Mouse (Mus musculus) hindbrain, embryonic 13.5 days (tissue): ENCODE results near the gene Ascc1. TPM values are rescaled to one million over a fixed set of nuclear protein-coding genes. Genes with fewer than 3 reads are reported as not detected.
"Not testable (repeated sequence)": the region's sequence is repeated elsewhere in the genome, so short reads cannot be mapped to it uniquely, and the experiment has no call there.

Experiments
- ATAC-seq: fragments of 200-750 bp; cut with Nextera tagmentation; 2 replicates; pipeline ENCODE4 v1.8.0; 2017; ENCODE audit warnings: moderate TSS enrichment; ENCODE audit not compliant: low FRiP score
- H3K27ac ChIP-seq: fragments of 300-500 bp; sonication (generic); 2 replicates; pipeline ENCODE4 v1.5.1; 2015; ENCODE audit warnings: inconsistent platforms, mild to moderate bottlenecking, moderate library complexity
- H3K27me3 ChIP-seq: fragments of 300-500 bp; sonication (generic); 2 replicates; pipeline ENCODE4 v1.6.1; 2015; ENCODE audit warnings: mild to moderate bottlenecking, inconsistent platforms
- H3K36me3 ChIP-seq: fragments of 300-500 bp; sonication (generic); 2 replicates; pipeline ENCODE4 v1.6.1; 2015; ENCODE audit warnings: mild to moderate bottlenecking, inconsistent platforms
- H3K4me1 ChIP-seq: fragments of 300-500 bp; sonication (generic); replicated peaks from 2 replicates; pipeline ENCODE4 v1.6.1; 2015; ENCODE audit warnings: inconsistent platforms
- H3K4me2 ChIP-seq: fragments of 300-500 bp; sonication (generic); 2 replicates; pipeline ENCODE4 v1.6.1; 2015; ENCODE audit warnings: inconsistent platforms, mild to moderate bottlenecking, moderate library complexity
- H3K4me3 ChIP-seq: fragments of 300-500 bp; sonication (generic); 2 replicates; pipeline ENCODE4 v1.5.1; 2015; ENCODE audit warnings: mild to moderate bottlenecking, inconsistent platforms
- H3K9ac ChIP-seq: fragments of 300-500 bp; sonication (generic); 2 replicates; pipeline ENCODE4 v1.6.1; 2015; ENCODE audit warnings: mild to moderate bottlenecking, inconsistent platforms
- H3K9me3 ChIP-seq: fragments of 300-500 bp; sonication (generic); 2 replicates; pipeline ENCODE4 v1.6.1; 2016; ENCODE audit warnings: inconsistent platforms
- WGBS: fragments of 180-500 bp; shearing (Covaris S2); methylation state at CpG from one replicate; pipeline ENCODE4 v1.1.7; 2015; 5-methylcytosine and 5-hydroxymethylcytosine counted together
- polyA plus RNA-seq: library from polyadenylated mRNA; unstranded; fragments of >200 nt; fragmentation: Nextera tagmentation; extraction: Ambion mirVana; gene quantifications from 2 replicates; pipeline ENCODE4 v1.2.1, GENCODE M21; 2015

The Ascc1 gene
- polyA plus RNA-seq, 1 experiment from 2014 or later, result 47.1 TPM

- peaks cover 23% of the 10 kb centered on the region for H3K4me1 ChIP-seq
- no peaks in the 10 kb centered on the region for H3K9me3 ChIP-seq
- H3K27me3 ChIP-seq, result no peaks in the 10 kb centered on the region
- no peak for ATAC-seq
- H3K36me3 ChIP-seq, result peaks cover 21% of the 10 kb centered on the region
- H3K4me3 ChIP-seq, result no peak overlapping the region
- 97% methylated on average over 3 of the region's 3 CpGs for WGBS
- no peak overlapping the region for H3K9ac ChIP-seq
- no peak overlapping the region for H3K4me2 ChIP-seq
- H3K27ac ChIP-seq, result no peak overlapping the region
Measured at GRCm38 (mm10) chr10:59999057-59999456, 3.5 kb upstream of the Ascc1 start.

- not testable (repeated sequence) for H3K36me3 ChIP-seq, H3K9me3 ChIP-seq, H3K27ac ChIP-seq, ATAC-seq, H3K27me3 ChIP-seq
- Histone ChIP-seq H3K4me3 (peak overlapping the region; percentile 61), H3K4me2 (peak overlapping the region; percentile 85), H3K9ac (peak overlapping the region; percentile 79), H3K4me1 (peaks cover 23% of the 10 kb centered on the region)
- WGBS, result 83% methylated on average over 8 of the region's 8 CpGs
Measured at GRCm38 (mm10) chr10:60001663-60002062, 942 bp upstream of the Ascc1 start.

- H3K27ac ChIP-seq, result peak overlapping the region; percentile 96
- H3K27me3 ChIP-seq, result no peaks in the 10 kb centered on the region
- peak overlapping the region; percentile 85 for H3K4me2 ChIP-seq
- no peaks in the 10 kb centered on the region for H3K9me3 ChIP-seq
- ATAC-seq, result no peak
- WGBS, result 5% methylated on average over 12 of the region's 12 CpGs
- peaks cover 23% of the 10 kb centered on the region for H3K4me1 ChIP-seq
- peak overlapping the region; percentile 79 for H3K9ac ChIP-seq
- H3K36me3 ChIP-seq, result no peaks in the 10 kb centered on the region
- H3K4me3 ChIP-seq, result peak overlapping the region; percentile 61
Measured at GRCm38 (mm10) chr10:60002203-60002602, 402 bp upstream of the Ascc1 start.

GRCm38 (mm10) chr10:60003213-60003752, 678 bp downstream of the Ascc1 start:
- Histone ChIP-seq H3K4me3 (peak overlapping the region; percentile 61), H3K9ac (peak overlapping the region; percentile 79), H3K4me1 (peaks cover 23% of the 10 kb centered on the region), H3K27me3 (no peaks in the 10 kb centered on the region), H3K27ac (peak overlapping the region; percentile 96), H3K36me3 (peaks cover 6% of the 10 kb centered on the region), H3K4me2 (peak overlapping the region; percentile 76), H3K9me3 (no peaks in the 10 kb centered on the region)
- ATAC-seq, result peak; percentile 83; the same call in 1 of the 2 replicates
- under 1% methylated on average over 21 of the region's 21 CpGs for WGBS

GRCm38 (mm10) chr10:60003847-60004246, 1.2 kb downstream of the Ascc1 start:
- no peak for ATAC-seq
- Histone ChIP-seq H3K4me3 (peak overlapping the region; percentile 61), H3K4me1 (peaks cover 23% of the 10 kb centered on the region), H3K4me2 (peak overlapping the region; percentile 76), H3K27ac (peak overlapping the region; percentile 96), H3K9me3 (no peaks in the 10 kb centered on the region), H3K9ac (peak overlapping the region; percentile 79), H3K27me3 (no peaks in the 10 kb centered on the region), H3K36me3 (peaks cover 11% of the 10 kb centered on the region)
- 79% methylated on average over 9 of the region's 9 CpGs for WGBS

- Histone ChIP-seq H3K4me3 (no peak overlapping the region), H3K4me1 (peaks cover 20% of the 10 kb centered on the region), H3K4me2 (no peak overlapping the region), H3K36me3 (peaks cover 19% of the 10 kb centered on the region), H3K27ac (no peak overlapping the region), H3K9me3 (no peaks in the 10 kb centered on the region), H3K9ac (no peak overlapping the region), H3K27me3 (no peaks in the 10 kb centered on the region)
- 64% methylated on average over 2 of the region's 2 CpGs for WGBS
- ATAC-seq, result no peak
Measured at GRCm38 (mm10) chr10:60005264-60005663, 2.7 kb downstream of the Ascc1 start.

- WGBS, result 60% methylated on average over 3 of the region's 3 CpGs
- Histone ChIP-seq H3K4me3 (no peak overlapping the region), H3K27ac (no peak overlapping the region), H3K4me1 (no peaks in the 10 kb centered on the region), H3K4me2 (no peak overlapping the region), H3K9ac (no peak overlapping the region), H3K9me3 (no peaks in the 10 kb centered on the region), H3K27me3 (no peaks in the 10 kb centered on the region), H3K36me3 (peaks cover 36% of the 10 kb centered on the region)
- no peak for ATAC-seq
Measured at GRCm38 (mm10) chr10:60009115-60009514, 6.5 kb downstream of the Ascc1 start.

- Histone ChIP-seq H3K4me2 (no peak overlapping the region), H3K27me3 (no peaks in the 10 kb centered on the region), H3K9me3 (no peaks in the 10 kb centered on the region), H3K4me3 (no peak overlapping the region), H3K27ac (no peak overlapping the region), H3K4me1 (no peaks in the 10 kb centered on the region), H3K36me3 (peaks cover 62% of the 10 kb centered on the region), H3K9ac (no peak overlapping the region)
- WGBS, result 93% methylated on average over 6 of the region's 6 CpGs
- no peak for ATAC-seq
Measured at GRCm38 (mm10) chr10:60016223-60016622, 13.6 kb downstream of the Ascc1 start.

- peaks cover 62% of the 10 kb centered on the region for H3K36me3 ChIP-seq
- WGBS, result 73% methylated on average over 2 of the region's 2 CpGs
- H3K9me3 ChIP-seq, result no peaks in the 10 kb centered on the region
Measured at GRCm38 (mm10) chr10:60019299-60019698, 16.7 kb downstream of the Ascc1 start.

GRCm38 (mm10) chr10:60023751-60024150, 21.1 kb downstream of the Ascc1 start:
- ATAC-seq, result no peak
- Histone ChIP-seq H3K4me3 (no peak overlapping the region), H3K9me3 (no peaks in the 10 kb centered on the region), H3K36me3 (peaks cover 26% of the 10 kb centered on the region), H3K4me1 (peaks cover 27% of the 10 kb centered on the region), H3K27me3 (no peaks in the 10 kb centered on the region), H3K27ac (no peak overlapping the region), H3K4me2 (no peak overlapping the region), H3K9ac (no peak overlapping the region)
- 90% methylated on average over 1 of the region's 1 CpGs for WGBS

More at GRCm38 (mm10) chr10:60019299-60019698, 16.7 kb downstream of the Ascc1 start:
- Histone ChIP-seq H3K4me2 (no peak overlapping the region), H3K9ac (no peak overlapping the region), H3K4me3 (no peak overlapping the region), H3K4me1 (no peaks in the 10 kb centered on the region), H3K27ac (no peak overlapping the region), H3K27me3 (no peaks in the 10 kb centered on the region)
- ATAC-seq, result no peak

- Histone ChIP-seq H3K9ac (no peak overlapping the region; the same call in 1 of the 2 replicates), H3K9me3 (no peaks in the 10 kb centered on the region), H3K4me1 (peaks cover 36% of the 10 kb centered on the region), H3K4me2 (no peak overlapping the region), H3K27ac (peak overlapping the region; percentile 58; the same call in 1 of the 2 replicates), H3K27me3 (no peaks in the 10 kb centered on the region), H3K36me3 (peaks cover 11% of the 10 kb centered on the region), H3K4me3 (no peak overlapping the region)
- ATAC-seq, result no peak
- 72% methylated on average over 13 of the region's 13 CpGs for WGBS
Measured at GRCm38 (mm10) chr10:60026759-60027395, 24.3 kb downstream of the Ascc1 start.

- peak overlapping the region; percentile 58 for H3K27ac ChIP-seq
- no peak overlapping the region for H3K9ac ChIP-seq
- peaks cover 43% of the 10 kb centered on the region for H3K4me1 ChIP-seq
- no peak overlapping the region for H3K4me3 ChIP-seq
- H3K9me3 ChIP-seq, result no peaks in the 10 kb centered on the region
- no peak overlapping the region for H3K4me2 ChIP-seq
- 50% methylated on average over 2 of the region's 2 CpGs for WGBS
- no peak for ATAC-seq
- no peaks in the 10 kb centered on the region for H3K27me3 ChIP-seq
- 0 out of 2 replicates have a peak, but pooled peaks cover 3% of the 10 kb centered on the region for H3K36me3 ChIP-seq
Measured at GRCm38 (mm10) chr10:60027619-60028084, 25.0 kb downstream of the Ascc1 start.

GRCm38 (mm10) chr10:60028181-60028580, 25.6 kb downstream of the Ascc1 start:
- 85% methylated on average over 7 of the region's 7 CpGs for WGBS

More at GRCm38 (mm10) chr10:60028181-60028580, 25.6 kb downstream of the Ascc1 start:
- Histone ChIP-seq H3K9me3 (no peaks in the 10 kb centered on the region), H3K27me3 (no peaks in the 10 kb centered on the region), H3K36me3 (no peaks in the 10 kb centered on the region), H3K4me3 (no peak overlapping the region), H3K4me1 (peaks cover 49% of the 10 kb centered on the region), H3K4me2 (no peak overlapping the region), H3K9ac (0 out of 2 replicates have a peak overlapping the region, but pooled peaks have one; percentile 40), H3K27ac (peak overlapping the region; percentile 58; the same call in 1 of the 2 replicates)
- no peak for ATAC-seq
